Mouse (Mus musculus): ENCODE measurements around the gene Myh14. TPM values are rescaled to one million over a fixed set of nuclear protein-coding genes. Genes with fewer than 3 reads are reported as not detected.

Myh14 gene
- total and polyA plus RNA-seq, 3 experiments, result 0.09 to 1.5 (median 0.60) TPM

DNA sequence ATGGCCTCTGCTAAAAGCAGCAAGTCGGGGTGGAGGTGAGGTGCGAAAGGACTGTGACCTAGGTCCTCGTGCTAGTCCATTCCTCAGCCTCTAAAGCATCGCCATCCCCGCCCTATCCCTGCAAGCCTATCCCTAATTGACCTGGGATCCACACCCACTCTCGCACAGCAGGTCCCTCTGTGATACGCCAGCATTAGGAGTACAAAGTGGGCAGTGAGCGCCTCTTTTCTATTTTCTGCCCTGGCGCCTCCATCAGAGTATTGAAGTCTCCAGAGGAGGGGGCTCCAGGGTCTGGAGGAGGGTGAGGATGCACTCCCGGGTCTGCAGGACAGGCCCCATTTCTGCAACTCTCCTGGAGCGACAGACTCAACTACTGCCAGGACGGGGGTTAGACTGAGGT lies 82.3 kb downstream of the Myh14 start:
- no peak for TF ChIP-seq POLR2A (IDR thresholded peaks at IDR 0.05; ENCODE audit: low read depth, low read length)
- no peak for TF ChIP-seq JUND (conservative IDR thresholded peaks at IDR 0.05; ENCODE audit: low read depth, low read length)
- no peak for TF ChIP-seq MAZ (IDR thresholded peaks at IDR 0.05; ENCODE audit: low read depth, low read length)
- no peak for TF ChIP-seq CTCF (conservative IDR thresholded peaks at IDR 0.05 in 1 of 2, IDR thresholded peaks at IDR 0.05 in 1 of 2; ENCODE audit: low read depth in 2 of 2, low read length in 2 of 2)
- no peak for TF ChIP-seq ELF1 (IDR thresholded peaks at IDR 0.05; ENCODE audit: low read depth, low read length)
- no peak for TF ChIP-seq E2F4 (IDR thresholded peaks at IDR 0.05; ENCODE audit: insufficient replicate concordance, low read depth, low read length)
- no peak for TF ChIP-seq GABPA (IDR thresholded peaks at IDR 0.05; ENCODE audit: insufficient replicate concordance, low read depth, low read length)
- TF ChIP-seq MYC (IDR thresholded peaks at IDR 0.05; ENCODE audit: low read depth, low read length), result no peak
- TF ChIP-seq BHLHE40 (IDR thresholded peaks at IDR 0.05; ENCODE audit: low read depth, low read length), result no peak
- TF ChIP-seq RCOR1 (conservative IDR thresholded peaks at IDR 0.05; ENCODE audit: low read depth, low read length), result no peak
- TF ChIP-seq ZNF384 (IDR thresholded peaks at IDR 0.05; ENCODE audit: low read depth, low read length), result no peak
- TF ChIP-seq CHD2 (IDR thresholded peaks at IDR 0.05; ENCODE audit: low read length), result no peak
- no peak for TF ChIP-seq USF1 (IDR thresholded peaks at IDR 0.05; ENCODE audit: low read depth, low read length)
- TF ChIP-seq SIN3A (IDR thresholded peaks at IDR 0.05; ENCODE audit: low read length), result no peak
- no peak for TF ChIP-seq UBTF (IDR thresholded peaks at IDR 0.05; ENCODE audit: low read depth, low read length)
- TF ChIP-seq MEF2A (IDR thresholded peaks at IDR 0.05; ENCODE audit: borderline replicate concordance, low read depth, low read length), result no peak
- TF ChIP-seq TCF12 (IDR thresholded peaks at IDR 0.05; ENCODE audit: low read depth, low read length), result no peak
- no peak for TF ChIP-seq SMC3 (IDR thresholded peaks at IDR 0.05; ENCODE audit: low read depth, low read length)
- no peak for TF ChIP-seq ZKSCAN1 (IDR thresholded peaks at IDR 0.05; ENCODE audit: borderline replicate concordance, low read depth, low read length)
- no peak for TF ChIP-seq ETS1 (conservative IDR thresholded peaks at IDR 0.05; ENCODE audit: low read depth, low read length)
- peak overlapping the region; percentile 73 for H3K4me2 ChIP-seq (ENCODE audit: insufficient read depth, low read depth, poor library complexity, severe bottlenecking)
- no peak for DNase-seq (ENCODE audit: extremely low read depth)
- H3K27me3 ChIP-seq (replicated peaks), result peaks cover 10% of the 10 kb centered on the region
- H3K9ac ChIP-seq (ENCODE audit: insufficient read depth, low read depth), result peak overlapping the region; percentile 55; the same call in 1 of the 2 replicates
- in situ Hi-C loops (cut with MboI; ENCODE audit: low pct_ligation_motif_present, low pct_unique_long_range_greater_than_20kb, low sequenced_read_pairs), result loop anchor here (10.0 kb wide), 1 partner anchor 56 kb away; no protein-coding TSS in a partner anchor
- H3K79me2 ChIP-seq (replicated peaks; ENCODE audit: control insufficient read depth, extremely low read depth, insufficient read depth, poor library complexity, severe bottlenecking), result 0 out of 2 replicates have a peak, but pooled peaks cover 2% of the 10 kb centered on the region
- peaks cover 18 to 48% of the 10 kb centered on the region in 2 experiments for H3K36me3 ChIP-seq (replicated peaks in 1 of 2; ENCODE audit: control insufficient read depth in 1 of 2, insufficient read depth in 1 of 2, low read length in 1 of 2)
- H3K4me1 ChIP-seq (ENCODE audit: control insufficient read depth in 1 of 2, insufficient read depth in 2 of 2), result peaks cover 9 to 39% of the 10 kb centered on the region in 2 experiments
- H3K9me3 ChIP-seq (replicated peaks; ENCODE audit: low read length), result peaks cover under 1% of the 10 kb centered on the region
- dilution Hi-C loops (cut with MboI; ENCODE audit: extremely low pct_ligation_motif_present, extremely low pct_unique_long_range_greater_than_20kb, low sequenced_read_pairs), result no loop called here
- no peak overlapping the region for H3K4me3 ChIP-seq (replicated peaks in 1 of 3; ENCODE audit: low read depth in 2 of 3, low read length in 2 of 3, poor library complexity in 1 of 3)
- no peak overlapping the region for H3K27ac ChIP-seq (ENCODE audit: insufficient read depth, low read depth)

DNA sequence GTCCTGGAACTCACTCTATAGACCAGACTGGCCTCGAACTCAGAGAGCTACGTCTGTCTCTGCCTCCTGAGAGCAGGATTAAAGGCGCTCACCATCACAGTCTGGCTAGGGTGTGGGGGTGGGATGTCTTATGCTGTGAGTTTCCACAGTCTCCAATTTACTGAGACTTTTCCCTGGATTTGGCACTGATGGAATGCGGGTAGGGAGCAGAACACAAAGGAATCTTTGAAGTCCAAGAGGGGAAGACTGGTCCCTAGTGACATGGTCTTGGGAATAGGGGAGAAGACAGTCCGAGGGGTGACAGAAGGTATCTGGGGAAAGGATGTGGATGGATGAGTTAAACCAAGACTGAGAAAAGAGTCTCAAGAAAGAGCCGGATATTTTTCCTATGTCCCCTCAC lies 83.0 kb downstream of the Myh14 start:
- in situ Hi-C loops (cut with MboI; ENCODE audit: low pct_ligation_motif_present, low pct_unique_long_range_greater_than_20kb, low sequenced_read_pairs) (loop anchor here (10.0 kb wide), 1 partner anchor 57 kb away; no protein-coding TSS in a partner anchor), dilution Hi-C loops (cut with MboI; ENCODE audit: extremely low pct_ligation_motif_present, extremely low pct_unique_long_range_greater_than_20kb, low sequenced_read_pairs) (no loop called here)
- DNase-seq (ENCODE audit: extremely low read depth), result no peak
- Histone ChIP-seq H3K27me3 (replicated peaks) (peaks cover 10% of the 10 kb centered on the region), H3K4me1 (ENCODE audit: control insufficient read depth in 1 of 2, insufficient read depth in 2 of 2) (peaks cover 9 to 39% of the 10 kb centered on the region in 2 experiments), H3K4me2 (ENCODE audit: insufficient read depth, low read depth, poor library complexity, severe bottlenecking) (no peak overlapping the region), H3K79me2 (replicated peaks; ENCODE audit: control insufficient read depth, extremely low read depth, insufficient read depth, poor library complexity, severe bottlenecking) (no peaks in the 10 kb centered on the region), H3K36me3 (replicated peaks in 1 of 2; ENCODE audit: control insufficient read depth in 1 of 2, insufficient read depth in 1 of 2, low read length in 1 of 2) (peaks cover 24 to 54% of the 10 kb centered on the region in 2 experiments), H3K4me3 (replicated peaks in 1 of 3; ENCODE audit: low read depth in 2 of 3, low read length in 2 of 3, poor library complexity in 1 of 3) (no peak overlapping the region), H3K27ac (ENCODE audit: insufficient read depth, low read depth) (no peak overlapping the region), H3K9ac (ENCODE audit: insufficient read depth, low read depth) (no peak overlapping the region), H3K9me3 (replicated peaks; ENCODE audit: low read length) (peaks cover 2% of the 10 kb centered on the region)
- TF ChIP-seq TCF12 (IDR thresholded peaks at IDR 0.05; ENCODE audit: low read depth, low read length), result no peak
- no peak for TF ChIP-seq POLR2AphosphoS2 (IDR thresholded peaks at IDR 0.05; ENCODE audit: low read depth, low read length)
- TF ChIP-seq PAX5 (IDR thresholded peaks at IDR 0.05; ENCODE audit: low read length), result no peak
- TF ChIP-seq TBP (conservative IDR thresholded peaks at IDR 0.05; ENCODE audit: low read depth, low read length), result no peak

Measured in CH12.LX (cell line).